Mouse (Mus musculus): ENCODE data around the gene Kmt2c.

GRCm38 (mm10) chr5:25519820-25520219, 21.2 kb upstream of the Kmt2c start:
- TF ChIP-seq CTCF (IDR thresholded peaks at IDR 0.05 in 2 of 3, conservative IDR thresholded peaks at IDR 0.05 in 1 of 3; ENCODE audit: control insufficient read depth in 1 of 3, insufficient read depth in 1 of 3, low read depth in 2 of 3, low read length in 3 of 3, poor library complexity in 1 of 3, severe bottlenecking in 1 of 3), result no peak
- TF ChIP-seq POLR2A (IDR thresholded peaks at IDR 0.05; ENCODE audit: control insufficient read depth in 1 of 2, insufficient read depth in 1 of 2, low read depth in 1 of 2, low read length in 2 of 2, poor library complexity in 1 of 2), result no peak
- TF ChIP-seq USF2 (IDR thresholded peaks at IDR 0.05; ENCODE audit: borderline replicate concordance in 1 of 2, insufficient read depth in 1 of 2, low read depth in 1 of 2, low read length in 2 of 2), result no peak
- TF ChIP-seq CHD1 (IDR thresholded peaks at IDR 0.05; ENCODE audit: low read depth, low read length), result no peak
- no peak for TF ChIP-seq GABPA (IDR thresholded peaks at IDR 0.05; ENCODE audit: low read depth, low read length)
- no peak for TF ChIP-seq MAFK (IDR thresholded peaks at IDR 0.05; ENCODE audit: borderline replicate concordance, low read depth, low read length)
- TF ChIP-seq SIN3A (IDR thresholded peaks at IDR 0.05; ENCODE audit: low read length), result no peak
- no peak for TF ChIP-seq MAZ (IDR thresholded peaks at IDR 0.05; ENCODE audit: low read depth, low read length)
- no peak for TF ChIP-seq E2F4 (IDR thresholded peaks at IDR 0.05; ENCODE audit: borderline replicate concordance, low read depth, low read length)
- TF ChIP-seq HCFC1 (IDR thresholded peaks at IDR 0.05; ENCODE audit: low read depth, low read length), result no peak
